Mouse (Mus musculus) megakaryocyte, embryonic 14.5 days (primary cell): ENCODE measurements around the gene Creb5.

Experiments used
- FLI1 ChIP-seq: IDR thresholded peaks from 2 replicates; pipeline ENCODE4 v1.6.1; 2012; ENCODE audit warnings: low read length, inconsistent platforms, mixed read lengths
- GATA1 ChIP-seq: IDR thresholded peaks from 3 replicates; pipeline ENCODE4 v1.6.1; 2012; ENCODE audit warnings: mixed read lengths, low read length, inconsistent platforms, borderline replicate concordance

- TF ChIP-seq GATA1 (no peak), FLI1 (no peak)
These were observed 182.6 kb downstream of the Creb5 start for GRCm38 (mm10) chr6:53469703-53470102.
